Mouse (Mus musculus) gastrocnemius, postnatal 4 days (tissue): ENCODE measurements around the gene Ciao1. TPM values are rescaled to one million over a fixed set of nuclear protein-coding genes. Genes with fewer than 3 reads are reported as not detected.
"Not testable (repeated sequence)": the region's sequence is repeated elsewhere in the genome, so short reads cannot be mapped to it uniquely, and the experiment has no call there.

Experiments used
- DNase-seq, 2 experiments: peaks; one replicate each; pipeline ENCODE4 v3.0.0; 2021 to 2022; ENCODE audit warnings: low spot score in 2 of 2, mixed read lengths in 2 of 2
- total RNA-seq, 2 experiments: library from RNA; stranded (reverse); gene quantifications; 2 replicates each; pipeline ENCODE4 v1.2.3; 2021

Ciao1 gene
- total RNA-seq, 2 experiments from 2014 or later, result 51.0 to 55.2 TPM

DNA sequence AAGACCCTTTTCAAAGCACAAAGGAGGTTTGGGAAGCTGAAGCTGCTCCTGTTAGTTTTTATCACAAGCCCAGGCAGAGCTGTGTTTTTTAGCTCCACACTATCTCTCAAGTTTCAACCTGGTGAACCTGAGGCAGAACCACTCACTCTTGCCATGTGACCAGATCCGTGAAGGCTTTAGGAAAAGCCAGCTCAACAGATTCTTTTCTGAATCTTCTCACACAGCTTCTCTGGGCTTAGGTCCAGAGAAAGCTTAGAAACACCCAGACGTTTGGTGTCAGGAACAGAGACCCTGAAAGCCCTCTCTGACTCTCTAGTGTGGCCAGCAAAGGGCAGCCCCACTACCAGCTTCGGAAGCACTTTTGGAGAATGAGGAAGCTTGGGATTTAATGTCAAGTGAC, 3.8 kb upstream of the Ciao1 start:
- no peak for DNase-seq

DNA sequence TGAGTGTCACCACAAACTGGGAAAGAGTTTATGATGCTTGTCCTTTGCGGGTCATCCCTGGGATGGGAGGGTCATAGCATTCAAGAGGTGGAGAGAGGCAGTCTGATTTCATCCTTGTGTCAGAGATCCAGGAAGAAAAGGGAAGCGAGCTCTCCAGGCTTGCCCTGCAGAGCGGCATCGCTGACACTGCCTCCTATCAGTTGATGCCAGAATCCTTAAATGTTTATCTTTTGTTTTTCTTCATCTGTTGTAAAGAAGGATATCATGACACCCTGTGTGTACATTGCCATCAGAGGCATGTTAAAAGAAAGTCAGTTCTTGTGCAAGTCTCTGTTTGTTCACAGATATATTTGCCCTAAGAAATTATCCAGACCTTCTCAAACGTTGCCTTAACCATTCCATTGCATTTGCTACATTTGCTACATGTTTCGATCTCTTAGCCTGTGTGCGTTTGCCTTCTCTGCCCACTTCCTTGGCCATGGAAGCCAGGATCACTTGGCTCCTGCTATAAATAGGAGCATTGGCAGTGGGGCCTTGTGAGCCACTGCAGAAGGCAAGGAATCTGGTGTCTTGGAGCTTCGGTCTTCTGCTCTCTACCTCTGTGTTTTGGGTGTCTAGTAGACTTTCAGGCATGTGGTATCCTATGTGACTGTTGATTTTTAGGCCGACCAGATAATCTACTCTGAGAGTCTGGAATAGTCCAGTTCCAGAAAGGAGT, 2.8 kb upstream of the Ciao1 start:
- DNase-seq, result no peak

DNA sequence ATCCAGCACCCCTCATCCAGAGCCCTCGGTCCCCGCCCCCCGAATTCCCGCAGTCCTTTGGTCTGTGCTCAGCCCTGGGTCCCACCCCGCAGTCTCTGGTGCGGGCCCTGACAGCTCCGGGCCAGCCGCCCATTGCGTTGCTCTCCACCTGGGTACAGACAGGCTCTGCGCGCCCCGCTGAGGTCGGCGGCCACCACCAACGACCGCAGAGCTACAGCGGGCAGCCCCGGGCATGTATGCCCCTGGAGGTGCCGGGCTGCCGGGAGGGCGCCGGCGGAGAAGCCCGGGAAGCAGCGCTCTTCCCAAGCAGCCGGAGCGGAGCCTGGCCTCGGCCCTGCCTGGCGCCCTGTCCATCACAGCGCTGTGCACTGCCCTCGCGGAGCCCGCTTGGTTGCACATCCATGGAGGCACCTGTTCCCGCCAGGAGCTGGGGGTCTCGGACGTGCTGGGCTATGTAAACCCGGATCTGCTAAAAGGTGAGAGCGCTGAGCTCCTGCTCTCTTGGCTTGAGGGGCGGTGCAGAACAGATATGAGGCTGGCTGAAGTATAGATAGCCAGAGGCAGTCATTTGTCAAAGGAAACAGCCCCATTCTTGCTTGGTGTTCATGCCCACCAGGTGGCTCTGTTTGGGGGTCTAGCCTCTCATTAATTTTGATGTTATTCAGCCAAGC, 853 bp upstream of the Ciao1 start:
- peak; percentile 25 to 55 for DNase-seq

DNA sequence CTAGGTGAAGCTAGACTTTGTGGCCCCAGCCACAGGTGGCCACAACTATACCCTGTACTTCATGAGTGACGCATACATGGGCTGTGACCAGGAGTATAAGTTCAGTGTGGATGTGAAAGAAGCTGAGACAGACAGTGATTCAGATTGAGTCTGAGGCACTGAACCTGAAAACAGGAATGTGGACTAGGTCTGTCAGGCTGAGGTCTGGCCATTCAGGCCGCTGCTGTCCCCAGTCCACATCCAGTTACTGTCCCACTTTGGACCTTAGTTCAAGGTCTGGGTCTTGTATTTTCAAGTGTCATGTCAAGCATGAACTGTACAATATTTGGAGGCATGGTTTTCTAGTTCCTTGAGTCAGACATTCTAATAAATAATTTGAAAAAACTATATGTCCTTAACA, 7.6 kb downstream of the Ciao1 start:
- DNase-seq, result no peak

- DNase-seq, result no peak
Measured at GRCm38 (mm10) chr2:127237897-127238610, 9.6 kb downstream of the Ciao1 start.

DNA sequence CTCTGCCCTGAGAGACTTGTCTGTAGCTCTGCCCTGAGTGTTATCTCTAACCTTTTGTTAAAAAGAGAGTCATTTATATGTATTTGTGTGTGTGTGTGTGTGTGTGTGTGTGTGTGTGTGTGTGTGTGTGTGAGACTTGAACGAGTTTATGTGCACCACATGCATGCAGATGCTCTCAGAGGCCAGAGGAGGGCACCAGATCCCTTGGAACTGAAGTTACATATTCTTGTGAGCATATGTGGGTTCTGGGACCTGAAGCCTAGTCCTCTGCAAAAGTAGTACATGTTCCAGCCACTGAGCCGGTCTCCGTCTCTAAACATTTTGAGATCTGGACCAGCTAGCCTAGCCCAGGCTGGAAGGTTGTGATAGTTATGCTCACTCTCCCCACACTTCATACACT, 22.4 kb downstream of the Ciao1 start:
- DNase-seq, result no peak

DNA sequence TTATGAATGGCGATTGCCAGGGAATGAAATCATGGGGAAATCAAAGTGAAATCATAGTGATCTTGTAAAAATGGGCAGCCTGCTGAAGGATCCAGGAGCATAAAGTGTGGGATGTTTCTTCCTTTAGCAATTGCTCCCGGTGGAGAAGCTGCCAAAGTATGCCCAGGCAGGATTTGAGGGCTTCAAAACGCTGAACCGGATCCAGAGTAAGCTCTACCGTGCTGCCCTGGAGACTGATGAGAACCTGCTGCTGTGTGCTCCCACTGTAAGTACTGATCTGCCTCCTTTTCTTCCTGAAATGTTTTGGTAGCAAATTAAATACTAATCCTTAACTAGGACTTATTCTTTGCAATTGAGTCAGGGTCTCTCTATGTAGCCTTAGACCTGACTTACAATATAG, 29.9 kb downstream of the Ciao1 start:
- no peak for DNase-seq

DNA sequence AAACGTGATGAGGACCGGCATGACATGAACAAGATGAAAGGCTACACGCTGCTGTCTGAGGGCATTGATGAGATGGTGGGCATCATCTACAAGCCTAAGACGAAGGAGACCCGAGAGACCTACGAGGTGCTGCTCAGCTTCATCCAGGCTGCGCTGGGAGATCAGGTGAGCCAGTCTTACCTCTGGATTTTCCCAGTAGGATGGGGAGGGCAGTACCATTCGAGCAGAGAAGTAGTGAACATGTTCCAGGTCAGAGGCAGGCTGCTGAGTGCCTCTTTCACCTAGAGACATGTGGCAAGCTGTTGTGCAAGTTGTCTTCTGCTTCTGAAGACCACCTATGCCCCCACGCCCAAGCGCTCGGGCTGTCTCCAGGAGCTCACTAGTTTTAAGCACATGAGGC, 36.9 kb downstream of the Ciao1 start:
- DNase-seq, result no peak

DNA sequence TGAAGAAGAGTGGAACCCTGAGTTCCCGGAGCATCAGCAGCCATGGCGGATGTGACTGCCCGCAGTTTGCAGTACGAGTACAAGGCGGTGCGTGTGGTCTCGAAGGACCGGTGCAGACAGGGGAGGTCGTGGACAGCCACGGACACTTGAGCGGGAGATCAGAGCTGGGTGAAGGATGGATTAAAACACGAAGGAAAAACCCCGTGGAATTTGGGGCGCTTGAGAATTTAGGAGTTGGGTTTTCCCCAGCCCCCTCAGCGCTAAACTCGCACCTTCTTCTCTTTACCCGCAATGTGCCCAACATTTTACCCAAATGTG, 39.2 kb downstream of the Ciao1 start:
- DNase-seq, result no peak

DNA sequence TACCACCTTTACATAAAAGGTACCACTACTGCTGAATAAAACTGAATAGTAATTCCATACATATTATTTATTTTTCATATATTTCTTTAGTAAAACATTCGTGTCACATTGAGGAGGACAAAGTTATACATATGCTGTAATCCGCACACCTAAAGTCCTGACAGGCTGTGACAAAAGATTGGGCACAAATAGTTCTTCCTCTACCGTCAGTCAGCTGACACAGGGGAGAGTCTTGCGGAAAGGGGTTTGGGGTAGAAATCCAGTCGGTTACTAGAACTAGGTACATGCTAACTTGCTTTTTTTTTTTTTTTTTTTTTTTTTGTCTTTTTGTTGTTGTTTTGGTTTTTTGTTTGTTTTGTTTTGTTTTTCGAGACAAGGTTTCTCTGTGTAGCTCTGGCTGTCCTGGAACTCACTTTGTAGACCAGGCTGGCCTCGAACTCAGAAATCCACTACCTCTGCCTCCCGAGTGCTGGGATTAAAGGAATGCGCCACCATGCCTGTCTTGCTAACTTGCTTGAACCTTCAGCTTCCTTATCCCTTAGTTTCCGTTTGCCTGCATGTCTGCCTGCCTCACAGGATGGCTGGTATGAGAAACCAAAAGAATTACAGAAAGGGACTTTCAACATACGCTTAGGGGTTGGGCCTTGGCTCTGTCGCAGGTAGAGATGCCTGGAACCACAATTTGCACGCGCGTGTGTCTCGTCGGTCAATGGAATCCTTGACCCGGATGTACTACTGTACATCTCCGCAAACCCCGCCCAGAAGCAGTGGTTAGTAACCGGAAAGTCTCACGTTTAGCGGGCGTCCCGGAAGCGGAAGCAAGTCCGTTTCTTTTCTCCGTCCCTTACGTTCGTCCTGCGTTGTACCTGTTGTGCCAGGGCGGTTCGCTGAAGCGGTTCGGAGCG, 39.8 kb downstream of the Ciao1 start, which contains the start of the genes 1810024B03Rik and Snrnp200:
1810024B03Rik (minus strand) TSS at position 734 of the 905 bp plus-strand sequence.
Snrnp200 (plus strand) TSS at position 840 of the 905 bp plus-strand sequence.
- peak; percentile 82 to 93 for DNase-seq

- no peak for DNase-seq
Measured at GRCm38 (mm10) chr2:127206916-127207315, 40.7 kb downstream of the Ciao1 start.

DNA sequence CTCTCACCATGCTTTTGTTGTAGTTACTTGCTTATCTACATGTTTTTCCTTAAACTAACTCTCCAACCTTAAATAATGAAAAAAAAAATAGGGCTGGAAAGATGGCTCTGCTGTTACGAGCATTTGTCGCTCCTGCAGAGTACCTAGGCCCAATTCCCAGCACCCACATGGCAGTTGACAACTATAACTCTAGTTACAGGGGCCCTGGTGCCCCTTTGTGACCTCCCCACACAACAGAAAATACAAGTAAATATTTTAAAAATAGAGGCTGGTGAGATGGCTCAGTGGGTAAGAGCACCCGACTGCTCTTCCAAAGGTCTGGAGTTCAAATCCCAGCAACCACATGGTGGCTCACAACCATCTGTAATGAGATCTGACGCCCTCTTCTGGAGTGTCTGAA, 41.7 kb downstream of the Ciao1 start:
- not testable (repeated sequence) for DNase-seq

GRCm38 (mm10) chr2:127204932-127205331, 42.7 kb downstream of the Ciao1 start:
- peak in 1 of 2 experiments; percentile 44 for DNase-seq

Other genes with a start within 250 kb of the Ciao1 start
- gene Ap4e1, start 239.1 kb downstream of the Ciao1 start, total RNA-seq, result 10 to 100 TPM; 11.5 to 14.3 TPM
- gene Blvra, start 177.2 kb downstream of the Ciao1 start, total RNA-seq, result 10 to 100 TPM; 23.1 to 24.9 TPM
- gene Ncaph, start 113.9 kb downstream of the Ciao1 start, total RNA-seq, result 10 to 100 TPM; 22.3 to 24.0 TPM
- 10 to 100 TPM; 11.1 to 11.2 TPM for gene Itpripl1, start 104.4 kb downstream of the Ciao1 start, total RNA-seq
- gene 1810024B03Rik, start 39.5 kb downstream of the Ciao1 start, total RNA-seq, result 1 to 10 TPM in 1 of 2 experiments, under 1 TPM in 1; 0.67 to 1.2 TPM
- 10 to 100 TPM; 65.2 to 65.8 TPM for gene Snrnp200, start 39.4 kb downstream of the Ciao1 start, total RNA-seq
- 10 to 100 TPM; 47.9 to 48.5 TPM for gene Tmem127, start 92 bp upstream of the Ciao1 start, total RNA-seq
- gene Stard7, start 22.4 kb upstream of the Ciao1 start, total RNA-seq, result 100 to 1,000 TPM; 108 to 129 TPM
- gene Dusp2, start 88.3 kb upstream of the Ciao1 start, total RNA-seq, result 1 to 10 TPM; 3.2 to 3.6 TPM
- gene Astl, start 90.8 kb upstream of the Ciao1 start, total RNA-seq, result under 1 TPM; 0.12 to 0.31 TPM
- 1 to 10 TPM in 1 of 2 experiments, under 1 TPM in 1; 0.96 to 1.2 TPM for gene Adra2b, start 115.4 kb upstream of the Ciao1 start, total RNA-seq
- under 1 TPM; 0.10 to 0.17 TPM for gene Gpat2, start 177.4 kb upstream of the Ciao1 start, total RNA-seq
- gene Fahd2a, start 196.7 kb upstream of the Ciao1 start, total RNA-seq, result 10 to 100 TPM; 11.2 to 13.2 TPM